Mouse (Mus musculus): Measurements from ENCODE around the gene Cmtr2. TPM values are rescaled to one million over a fixed set of nuclear protein-coding genes. Genes with fewer than 3 reads are reported as not detected.

The Cmtr2 gene
- polyA plus RNA-seq, 1 experiment from 2014 or later, result 10.8 TPM

Other genes starting within 250 kb of the Cmtr2 start
- not detected in 2 replicates for gene Tat, start 225.2 kb upstream of the Cmtr2 start, polyA plus RNA-seq (2015; fragmentation: Nextera tagmentation; extraction: Ambion mirVana)
- gene Chst4, start 175.9 kb upstream of the Cmtr2 start, polyA plus RNA-seq (2015; fragmentation: Nextera tagmentation; extraction: Ambion mirVana), result 0.32 TPM in 1 of 2 replicates, not detected in the other
- 9.0 and 9.2 TPM in 2 replicates for gene Zfp612, start 135.9 kb upstream of the Cmtr2 start, polyA plus RNA-seq (2015; fragmentation: Nextera tagmentation; extraction: Ambion mirVana)
- gene Gm21964, start 114.5 kb upstream of the Cmtr2 start, polyA plus RNA-seq (2015; fragmentation: Nextera tagmentation; extraction: Ambion mirVana), result not detected in 2 replicates
- not detected in 2 replicates for gene Gm17720, start 112.9 kb upstream of the Cmtr2 start, polyA plus RNA-seq (2015; fragmentation: Nextera tagmentation; extraction: Ambion mirVana)
- 0.36 TPM in 1 of 2 replicates, not detected in the other for gene Calb2, start 47.5 kb upstream of the Cmtr2 start, polyA plus RNA-seq (2015; fragmentation: Nextera tagmentation; extraction: Ambion mirVana)
- 0.05 and 0.14 TPM in 2 replicates for gene Hydin, start 51.3 kb downstream of the Cmtr2 start, polyA plus RNA-seq (2015; fragmentation: Nextera tagmentation; extraction: Ambion mirVana)

All from kidney, embryonic 16.5 days (tissue).